Mouse (Mus musculus) CH12.LX (cell line): Measurements from ENCODE around the gene Arhgef6. TPM values are rescaled to one million over a fixed set of nuclear protein-coding genes. Genes with fewer than 3 reads are reported as not detected.
A peak's percentile ranks its signal among the peaks of the same experiment; 100 is the strongest.

Experiments
- DNase-seq: peaks from one replicate; pipeline ENCODE4 v3.0.0-alpha.2; 2013; ENCODE audit errors: extremely low read depth
- H3K27ac ChIP-seq: 2 replicates; pipeline ENCODE4 v1.5.1; 2012; ENCODE audit warnings: low read depth, mild to moderate bottlenecking, control low read depth, moderate library complexity; ENCODE audit not compliant: insufficient read depth
- H3K27me3 ChIP-seq: replicated peaks from 2 replicates; pipeline ENCODE3; 2012; ENCODE audit warnings: inconsistent platforms
- H3K36me3 ChIP-seq, 2 experiments: replicated peaks in 1 of 2; 2 replicates each; pipeline versions ENCODE3 to v1.6.1; 2012; ENCODE audit warnings: inconsistent platforms in 1 of 2, low read length in 1 of 2, mild to moderate bottlenecking in 1 of 2, mixed read lengths in 1 of 2, moderate library complexity in 1 of 2; ENCODE audit not compliant: control insufficient read depth in 1 of 2, insufficient read depth in 1 of 2
- H3K4me1 ChIP-seq, 2 experiments: 2 replicates each; pipeline ENCODE4 v1.6.1; 2012; ENCODE audit warnings: inconsistent platforms in 1 of 2, moderate library complexity in 1 of 2; ENCODE audit not compliant: insufficient read depth in 2 of 2, control insufficient read depth in 1 of 2
- H3K4me2 ChIP-seq: 2 replicates; pipeline ENCODE4 v1.6.1; 2012; ENCODE audit warnings: low read depth, mild to moderate bottlenecking, control low read depth; ENCODE audit not compliant: poor library complexity, insufficient read depth, severe bottlenecking
- H3K4me3 ChIP-seq, 3 experiments: fragments of 150-350 bp in 1 of 3; sonication (generic) in 1 of 3; replicated peaks in 1 of 3; 2 replicates each; pipeline versions ENCODE3 to v1.5.1; 2011 to 2012; ENCODE audit warnings: low read depth in 2 of 3, low read length in 2 of 3, mild to moderate bottlenecking in 2 of 3, moderate library complexity in 2 of 3, control low read depth in 1 of 3, improper control_type of control experiment in 1 of 3, inconsistent platforms in 1 of 3, mixed read lengths in 1 of 3; ENCODE audit not compliant: poor library complexity in 1 of 3
- H3K79me2 ChIP-seq: replicated peaks from 2 replicates; pipeline ENCODE4 v1.6.1; 2012; ENCODE audit warnings: mild to moderate bottlenecking, moderate library complexity; ENCODE audit not compliant: control insufficient read depth, poor library complexity, insufficient read depth, severe bottlenecking; ENCODE audit errors: extremely low read depth
- H3K9ac ChIP-seq: 2 replicates; pipeline ENCODE4 v1.6.1; 2012; ENCODE audit warnings: low read depth, mild to moderate bottlenecking, control low read depth, moderate library complexity; ENCODE audit not compliant: insufficient read depth
- H3K9me3 ChIP-seq: replicated peaks from 2 replicates; pipeline ENCODE3; 2012; ENCODE audit warnings: low read length, inconsistent platforms, mixed read lengths
- CHD2 ChIP-seq: IDR thresholded peaks from 2 replicates; pipeline ENCODE4 v1.6.1; 2011; ENCODE audit warnings: low read length, improper control_type of control experiment
- EP300 ChIP-seq: IDR thresholded peaks from 2 replicates; pipeline ENCODE4 v1.6.1; 2011; ENCODE audit warnings: low read length, improper control_type of control experiment
- GABPA ChIP-seq: IDR thresholded peaks from 2 replicates; pipeline ENCODE4 v1.6.1; 2012; ENCODE audit warnings: low read depth, low read length, improper control_type of control experiment, inconsistent platforms; ENCODE audit not compliant: insufficient replicate concordance
- JUN ChIP-seq: IDR thresholded peaks from 2 replicates; pipeline ENCODE4 v1.6.1; 2011; ENCODE audit warnings: low read depth, mild to moderate bottlenecking, low read length, improper control_type of control experiment, moderate library complexity; ENCODE audit not compliant: insufficient read depth
- JUND ChIP-seq: conservative IDR thresholded peaks from 2 replicates; pipeline ENCODE4 v1.6.1; 2011; ENCODE audit warnings: low read depth, low read length, improper control_type of control experiment
- MAFK ChIP-seq: IDR thresholded peaks from 2 replicates; pipeline ENCODE4 v1.6.1; 2011; ENCODE audit warnings: low read length, improper control_type of control experiment; ENCODE audit not compliant: insufficient replicate concordance
- RAD21 ChIP-seq: IDR thresholded peaks from 2 replicates; pipeline ENCODE4 v1.6.1; 2011; ENCODE audit warnings: low read depth, mild to moderate bottlenecking, low read length, improper control_type of control experiment, moderate library complexity
- USF2 ChIP-seq: conservative IDR thresholded peaks from 2 replicates; pipeline ENCODE4 v1.6.1; 2011; ENCODE audit warnings: low read depth, low read length, improper control_type of control experiment
- ZMIZ1 ChIP-seq: IDR thresholded peaks from 2 replicates; pipeline ENCODE4 v1.6.1; 2012; ENCODE audit warnings: low read depth, mild to moderate bottlenecking, inconsistent platforms, low read length, improper control_type of control experiment
- dilution Hi-C: fragments of 300-500 bp; cut with MboI; formaldehyde crosslinking; loops from 2 replicates; pipeline ENCODE4 v1.14.3; 2020; ENCODE audit warnings: low sequenced_read_pairs; ENCODE audit not compliant: extremely low pct_unique_long_range_greater_than_20kb, extremely low pct_ligation_motif_present
- in situ Hi-C: fragments of 300-500 bp; cut with MboI; formaldehyde crosslinking; loops from 3 replicates; pipeline ENCODE4 v1.14.3; 2019; ENCODE audit warnings: low sequenced_read_pairs, low pct_ligation_motif_present, low pct_unique_long_range_greater_than_20kb, mixed read lengths
- polyA plus RNA-seq: library from polyadenylated mRNA; unstranded; fragments of >175 nt; gene quantifications from 2 replicates; pipeline ENCODE4 v1.2.1, GENCODE M21; 2012; ENCODE audit warnings: low read depth; ENCODE audit not compliant: insufficient read length
- total RNA-seq, 2 experiments: library from RNA; depleted of rRNA; stranded (reverse); fragments of 300-350 nt in 1 of 2; fragments of >200 nt in 1 of 2; gene quantifications; 2 replicates each; pipeline ENCODE4 v1.2.3; 2012 to 2014

The Arhgef6 gene
- total and polyA plus RNA-seq, 3 experiments: 69.8 to 206 (median 162) TPM

DNA sequence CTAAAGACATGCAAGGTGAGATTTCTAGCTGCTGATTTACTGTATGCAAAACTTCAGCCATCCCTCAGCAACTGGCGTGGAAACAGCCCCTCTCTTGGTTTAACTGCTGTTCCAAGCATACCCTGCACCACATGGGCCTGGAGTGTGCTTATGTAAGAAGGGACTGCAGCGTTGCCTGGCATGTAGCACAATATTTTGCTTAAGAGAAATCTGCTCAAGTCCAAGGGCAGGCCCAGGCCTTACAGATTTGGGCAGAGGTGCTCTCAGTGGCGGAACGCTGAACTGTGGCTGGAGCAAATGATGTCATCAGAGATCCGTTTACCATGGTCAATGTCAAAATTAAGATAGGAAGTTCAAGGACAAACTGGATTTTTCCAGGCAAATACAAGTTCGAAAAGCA, 13.6 kb downstream of the Arhgef6 start:
- in situ Hi-C loops: no loop called here
- dilution Hi-C loops: no loop called here

GRCm38 (mm10) chrX:57312066-57312465, 26.5 kb downstream of the Arhgef6 start:
- H3K27ac ChIP-seq: no peak overlapping the region
- no peak overlapping the region for H3K4me3 ChIP-seq
- no peak overlapping the region for H3K4me2 ChIP-seq
- in situ Hi-C loops (no loop called here), dilution Hi-C loops (no loop called here)
- H3K9me3 ChIP-seq: no peaks in the 10 kb centered on the region
- peaks cover 45% of the 10 kb centered on the region for H3K79me2 ChIP-seq
- DNase-seq: no peak
- TF ChIP-seq JUND: no peak
- no peak for TF ChIP-seq GABPA
- peaks cover 5 to 6% of the 10 kb centered on the region in 2 experiments for H3K36me3 ChIP-seq
- peaks cover 9 to 63% of the 10 kb centered on the region in 2 experiments; a peak in 3 of 4 replicates for H3K4me1 ChIP-seq
- no peak overlapping the region for H3K9ac ChIP-seq
- no peaks in the 10 kb centered on the region for H3K27me3 ChIP-seq

More for the DNA sequence above, 13.6 kb downstream of the Arhgef6 start:
- TF ChIP-seq ZMIZ1 (no peak), JUN (0 out of 2 replicates have a peak, but pooled peaks have one; percentile 15)
- no peak for DNase-seq
- no peaks in the 10 kb centered on the region for H3K27me3 ChIP-seq
- H3K9me3 ChIP-seq: no peaks in the 10 kb centered on the region
- H3K79me2 ChIP-seq: peaks cover 22% of the 10 kb centered on the region
- H3K27ac ChIP-seq: no peak overlapping the region
- H3K9ac ChIP-seq: no peak overlapping the region
- H3K4me1 ChIP-seq: peaks cover 2 to 15% of the 10 kb centered on the region in 2 experiments; a peak in 2 of 4 replicates
- H3K4me3 ChIP-seq: no peak overlapping the region
- peaks cover 17 to 28% of the 10 kb centered on the region in 2 experiments for H3K36me3 ChIP-seq
- no peak overlapping the region for H3K4me2 ChIP-seq

DNA sequence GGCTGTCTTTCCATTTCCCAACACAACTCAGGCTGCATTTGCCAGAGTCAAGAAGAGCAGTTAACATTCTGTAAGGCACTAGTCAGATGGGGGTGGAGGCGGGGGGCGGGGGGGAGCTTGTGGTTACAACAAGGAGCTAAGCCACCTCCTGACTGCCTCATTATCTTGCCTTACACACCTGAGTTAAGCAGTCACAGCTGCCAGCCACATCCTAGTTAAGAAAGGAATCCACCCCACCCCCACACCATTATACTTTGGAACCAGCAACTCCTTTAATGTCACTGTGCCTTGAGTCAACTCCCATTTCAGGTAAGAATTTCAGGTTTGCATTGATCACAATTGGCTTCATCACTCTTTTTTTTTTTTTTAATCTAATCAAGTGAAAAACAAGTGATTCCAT, 28.5 kb downstream of the Arhgef6 start:
- in situ Hi-C loops (no loop called here), dilution Hi-C loops (no loop called here)
- peaks cover 12 to 74% of the 10 kb centered on the region in 2 experiments; a peak in 3 of 4 replicates for H3K4me1 ChIP-seq
- H3K27me3 ChIP-seq: no peaks in the 10 kb centered on the region
- peak overlapping the region; percentile 55; the same call in 1 of the 2 replicates for H3K27ac ChIP-seq
- DNase-seq: no peak
- H3K9me3 ChIP-seq: no peaks in the 10 kb centered on the region
- H3K9ac ChIP-seq: no peak overlapping the region
- no peak for TF ChIP-seq RAD21
- TF ChIP-seq MAFK: no peak
- TF ChIP-seq ZMIZ1: no peak
- no peak for TF ChIP-seq EP300
- no peak for TF ChIP-seq USF2
- no peak for TF ChIP-seq CHD2
- no peak overlapping the region for H3K4me3 ChIP-seq
- peaks cover 3 to 6% of the 10 kb centered on the region in 2 experiments for H3K36me3 ChIP-seq
- H3K79me2 ChIP-seq: peaks cover 54% of the 10 kb centered on the region
- peak overlapping the region; percentile 44; the same call in 1 of the 2 replicates for H3K4me2 ChIP-seq
